Mouse (Mus musculus) monocyte, adult 5-6 weeks (primary cell): ENCODE data around the gene Morn1. TPM values are rescaled to one million over a fixed set of nuclear protein-coding genes. Genes with fewer than 3 reads are reported as not detected.
"Not testable (repeated sequence)": the region's sequence is repeated elsewhere in the genome, so short reads cannot be mapped to it uniquely, and the experiment has no call there.

Source experiments
- ATAC-seq: fragments of 153-309, 156-312 bp; replicated peaks from 2 replicates; pipeline ENCODE4 v1.8.0; 2017; ENCODE audit warnings: mild to moderate bottlenecking; ENCODE audit not compliant: low TSS enrichment, insufficient number of reproducible peaks, severe bottlenecking, poor library complexity, low FRiP score
- total RNA-seq: library from RNA; stranded (forward); fragments of 200-1000, 200-491, 200-594 nt; gene quantifications from 3 replicates; pipeline ENCODE4 v1.2.3, GENCODE M21; 2017

Morn1 gene
- total RNA-seq, 1 experiment from 2014 or later, result not detected

DNA sequence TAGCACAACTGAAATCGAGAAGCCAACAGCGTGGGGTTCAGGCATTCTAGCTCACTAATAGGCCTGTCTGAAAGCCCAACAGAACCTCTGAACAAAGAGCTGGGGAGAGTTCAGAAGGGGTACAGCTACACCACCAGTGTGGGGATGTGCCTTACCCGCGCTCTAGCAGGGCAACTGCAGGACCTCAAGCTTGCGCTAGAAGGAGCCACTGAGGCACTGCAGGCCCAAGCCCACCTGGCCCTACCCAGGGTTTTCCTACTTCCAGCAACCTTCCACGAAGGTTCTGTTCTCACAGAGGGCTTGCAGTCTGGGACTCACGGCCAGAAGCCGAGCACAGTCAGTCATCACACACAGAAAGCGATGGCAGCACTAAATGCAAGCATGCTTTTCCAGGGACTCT is 11.2 kb upstream of the Morn1 start:
- ATAC-seq, result no peak

DNA sequence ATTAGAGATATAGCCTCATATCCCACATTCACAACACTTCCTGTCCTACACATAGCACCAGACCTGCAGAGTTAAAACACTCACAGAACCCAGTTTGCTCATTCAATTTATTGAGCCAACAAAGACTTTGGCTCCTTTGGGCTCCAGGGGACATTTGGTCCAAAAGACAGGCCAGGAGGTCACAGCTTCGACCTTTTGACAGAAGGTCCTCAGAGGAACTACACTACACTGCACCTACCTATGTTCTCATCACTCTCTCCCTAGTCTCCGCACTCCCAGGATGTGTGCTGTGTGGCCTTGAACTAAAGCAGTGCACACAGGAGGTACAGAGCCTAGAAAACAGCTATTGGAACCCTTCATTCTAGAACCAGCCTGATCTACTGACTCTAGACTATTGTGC is 10.6 kb upstream of the Morn1 start:
- ATAC-seq, result no peak

DNA sequence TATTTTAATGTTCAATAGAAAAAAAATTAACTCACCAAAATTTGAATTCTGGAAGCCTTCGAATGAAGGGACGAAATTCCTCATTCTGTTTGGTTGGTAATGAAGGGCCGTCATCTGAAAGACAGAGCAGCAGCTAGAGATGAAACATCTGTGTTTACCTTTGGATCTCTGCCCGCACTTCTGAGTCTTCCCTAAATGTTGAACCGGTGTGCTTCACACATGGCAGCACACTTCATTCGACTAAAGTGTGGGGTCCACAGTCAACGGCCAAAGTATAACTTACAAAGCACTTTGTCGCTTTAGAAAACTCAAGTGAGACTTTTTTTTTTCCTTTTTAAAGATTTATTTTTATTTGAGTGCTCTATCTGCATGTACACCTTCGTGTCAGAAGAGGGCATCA is 9.7 kb upstream of the Morn1 start:
- ATAC-seq, result no peak

DNA sequence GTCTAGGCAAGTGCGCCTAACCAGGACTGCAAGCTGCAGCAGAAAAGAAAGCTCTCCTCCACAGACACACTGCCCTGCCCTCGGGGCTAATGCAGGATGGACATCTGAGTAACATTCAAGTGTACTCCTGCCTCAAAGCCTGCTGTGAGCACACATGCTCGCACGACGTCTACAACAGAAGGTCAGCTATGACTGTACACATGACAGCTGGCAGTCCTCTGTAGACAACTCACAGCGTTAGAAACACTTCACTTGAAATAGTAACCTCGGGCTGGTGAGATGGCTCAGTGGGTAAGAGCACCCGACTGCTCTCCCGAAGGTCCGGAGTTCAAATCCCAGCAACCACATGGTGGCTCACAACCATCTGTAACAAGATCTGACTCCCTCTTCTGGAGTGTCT is 7.6 kb upstream of the Morn1 start:
- ATAC-seq, result not testable (repeated sequence)

DNA sequence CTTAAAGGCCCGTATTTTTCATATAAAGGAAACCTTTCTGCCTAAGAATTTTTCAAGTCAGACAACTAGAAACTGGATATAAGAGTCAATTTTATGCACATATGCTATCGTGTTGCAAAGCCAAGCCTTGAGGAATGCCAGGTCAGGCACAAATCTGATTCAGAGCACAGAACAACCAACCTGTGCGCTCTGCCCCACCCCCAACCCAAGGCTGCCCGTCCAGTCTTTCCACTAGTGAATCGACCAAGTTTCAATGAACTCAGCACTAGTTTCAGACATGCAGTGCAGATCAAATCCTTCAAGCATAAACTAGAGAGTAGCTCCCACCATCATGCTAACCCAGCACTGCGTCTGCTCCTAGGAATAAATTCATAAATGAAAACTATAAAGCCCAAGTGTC is 6.7 kb upstream of the Morn1 start:
- ATAC-seq, result no peak

DNA sequence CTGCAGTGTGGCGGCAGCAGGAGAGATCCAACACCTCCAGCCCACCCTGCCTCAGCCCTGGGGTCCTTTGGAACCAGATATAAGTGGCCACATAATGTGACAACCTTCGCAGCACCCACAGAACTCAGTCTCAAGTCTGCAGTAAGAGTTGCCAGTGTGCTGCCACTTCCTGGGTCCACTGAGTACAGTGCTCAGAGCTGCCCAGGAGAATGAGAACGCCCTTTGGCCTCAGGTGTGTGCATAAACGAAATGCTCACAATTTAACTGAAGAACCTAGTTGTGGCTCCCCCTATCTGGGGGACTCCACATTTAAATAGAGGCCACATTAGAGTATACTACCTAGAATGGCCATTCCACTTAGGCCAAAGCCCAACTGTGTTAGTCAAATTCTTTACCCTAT is 2.8 kb upstream of the Morn1 start:
- ATAC-seq, result no peak

DNA sequence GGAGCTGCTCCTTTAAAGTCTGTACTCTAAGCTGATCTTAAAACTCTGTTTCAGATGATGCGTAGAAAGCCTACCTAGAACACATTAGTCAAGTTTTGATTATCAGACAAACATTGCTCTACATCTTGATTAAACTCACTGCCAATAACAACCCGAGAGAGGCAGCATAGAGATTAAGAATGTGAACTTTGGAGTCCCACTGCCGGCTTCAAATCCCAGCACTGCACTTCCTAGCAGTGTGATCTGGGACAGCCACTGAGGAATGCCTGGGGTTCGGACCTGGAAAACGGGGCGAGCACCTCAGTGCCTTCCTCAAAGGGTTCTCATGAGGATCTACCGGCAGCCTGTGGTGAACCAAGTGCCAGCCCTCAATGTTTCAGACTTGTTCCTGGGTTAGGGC is 2.0 kb upstream of the Morn1 start:
- no peak for ATAC-seq

DNA sequence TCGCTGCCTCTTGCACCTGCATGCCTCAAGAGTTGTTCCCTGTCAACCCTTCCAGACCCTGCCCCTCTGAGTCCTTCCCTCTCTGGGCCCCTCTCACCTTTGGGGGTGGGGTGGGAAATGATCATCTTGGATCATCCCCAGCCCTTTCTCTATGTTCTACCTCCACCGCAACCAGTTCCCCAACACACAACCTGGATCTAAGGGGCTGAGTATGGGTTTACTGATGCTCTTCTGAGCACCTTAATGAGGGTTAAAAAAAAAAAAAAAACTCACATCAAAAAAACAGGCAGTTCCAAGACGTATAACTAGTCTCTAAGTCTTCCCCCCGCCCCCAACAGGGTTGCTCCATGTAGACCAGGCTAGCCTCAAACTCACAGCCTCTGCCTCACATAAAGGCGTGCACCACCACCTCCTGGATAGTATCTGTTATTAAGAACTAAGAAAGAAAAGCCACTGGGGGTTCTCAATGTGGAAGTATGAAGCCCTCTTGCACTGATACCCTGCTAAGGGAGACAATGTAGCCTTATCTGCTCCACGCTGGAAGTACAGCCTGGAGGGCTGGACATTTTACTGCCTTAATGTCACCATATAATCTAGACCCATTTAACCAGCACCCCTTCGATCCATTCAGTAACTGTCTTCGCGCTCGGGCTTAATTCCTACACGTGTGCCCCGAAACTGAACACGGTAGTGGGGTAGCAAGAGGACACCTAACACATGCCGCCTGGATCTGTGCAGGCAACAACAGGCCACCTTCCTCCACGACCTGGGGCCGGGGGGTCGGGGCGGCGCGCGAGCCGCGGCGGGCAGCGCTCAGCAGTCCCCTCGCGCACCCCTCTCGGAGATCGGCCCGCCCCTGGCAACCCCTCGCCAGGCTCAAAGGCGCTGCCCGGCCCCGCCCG is 920 bp upstream of the Morn1 start:
- no peak for ATAC-seq

DNA sequence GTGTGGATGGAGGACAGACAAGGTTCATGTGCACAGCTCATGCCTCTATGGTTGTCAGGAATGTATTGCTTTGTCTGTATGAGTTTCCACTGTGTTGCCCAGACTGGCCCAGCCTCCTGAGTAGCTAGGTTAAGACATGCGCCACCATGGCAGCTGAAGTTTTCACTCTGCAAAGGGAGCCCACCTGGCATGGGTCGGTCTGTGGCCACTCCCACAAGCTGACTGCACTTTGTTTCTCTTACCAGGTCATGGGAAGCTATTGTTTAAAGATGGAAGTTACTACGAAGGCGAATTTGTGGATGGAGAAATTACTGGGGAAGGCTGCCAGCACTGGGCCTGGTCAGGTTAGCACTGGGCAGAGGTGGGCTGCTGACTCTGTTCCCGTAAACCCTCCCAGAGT is 2.9 kb downstream of the Morn1 start:
- no peak for ATAC-seq

DNA sequence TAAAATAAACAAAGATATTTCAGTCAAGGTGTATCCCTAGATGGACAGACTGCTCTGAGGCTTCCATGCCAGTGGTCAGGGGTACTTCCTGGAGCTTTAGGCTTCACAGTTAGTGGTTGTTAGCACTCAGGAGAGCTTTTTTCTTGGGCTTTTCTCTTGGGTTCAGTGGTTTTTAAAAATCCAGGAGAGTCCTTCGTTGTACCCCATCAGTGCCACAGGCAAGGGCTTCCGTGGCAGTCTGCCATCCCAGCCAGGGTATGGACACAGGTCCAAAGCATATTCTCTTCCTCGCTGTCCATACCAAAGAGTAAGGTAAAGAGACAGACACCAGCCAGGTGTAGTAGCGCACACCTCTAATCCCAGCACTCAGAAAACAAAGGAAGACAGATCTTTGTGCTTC is 3.8 kb downstream of the Morn1 start:
- no peak for ATAC-seq

DNA sequence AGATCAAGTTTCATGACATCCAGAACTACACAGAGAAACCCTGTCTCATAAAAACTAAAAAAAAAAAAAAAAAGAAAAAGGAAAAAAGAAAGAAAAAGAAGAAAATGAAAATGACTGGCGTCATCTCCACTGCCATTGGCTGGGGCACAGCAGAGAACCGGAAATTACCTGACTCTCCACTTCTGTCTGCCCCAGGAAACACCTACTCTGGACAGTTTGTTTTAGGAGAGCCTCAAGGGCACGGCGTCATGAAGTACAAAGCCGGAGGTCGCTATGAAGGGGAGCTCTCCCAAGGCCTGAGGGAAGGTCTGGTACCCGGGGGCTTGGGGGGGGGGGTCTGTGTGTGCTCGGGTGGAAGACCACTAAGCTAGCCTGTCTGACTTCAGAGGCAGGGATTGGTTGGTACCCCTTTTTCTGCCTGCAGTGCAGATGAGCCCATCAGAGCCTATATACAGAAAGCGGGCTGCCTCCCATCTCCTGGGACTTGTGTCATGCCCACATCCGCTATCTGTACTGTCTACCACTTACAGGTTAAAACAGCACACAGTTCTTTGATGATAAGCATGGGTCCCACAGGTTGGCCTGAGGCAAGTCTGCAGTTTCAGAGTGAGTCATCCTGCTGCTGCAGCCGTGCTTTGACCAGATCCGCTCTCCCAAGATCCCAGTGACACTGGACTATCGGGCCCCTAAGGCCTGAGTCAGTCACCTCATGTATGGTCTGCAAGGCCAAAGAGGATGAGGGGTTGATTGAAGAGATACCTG is 4.5 kb downstream of the Morn1 start:
- ATAC-seq, result no peak

DNA sequence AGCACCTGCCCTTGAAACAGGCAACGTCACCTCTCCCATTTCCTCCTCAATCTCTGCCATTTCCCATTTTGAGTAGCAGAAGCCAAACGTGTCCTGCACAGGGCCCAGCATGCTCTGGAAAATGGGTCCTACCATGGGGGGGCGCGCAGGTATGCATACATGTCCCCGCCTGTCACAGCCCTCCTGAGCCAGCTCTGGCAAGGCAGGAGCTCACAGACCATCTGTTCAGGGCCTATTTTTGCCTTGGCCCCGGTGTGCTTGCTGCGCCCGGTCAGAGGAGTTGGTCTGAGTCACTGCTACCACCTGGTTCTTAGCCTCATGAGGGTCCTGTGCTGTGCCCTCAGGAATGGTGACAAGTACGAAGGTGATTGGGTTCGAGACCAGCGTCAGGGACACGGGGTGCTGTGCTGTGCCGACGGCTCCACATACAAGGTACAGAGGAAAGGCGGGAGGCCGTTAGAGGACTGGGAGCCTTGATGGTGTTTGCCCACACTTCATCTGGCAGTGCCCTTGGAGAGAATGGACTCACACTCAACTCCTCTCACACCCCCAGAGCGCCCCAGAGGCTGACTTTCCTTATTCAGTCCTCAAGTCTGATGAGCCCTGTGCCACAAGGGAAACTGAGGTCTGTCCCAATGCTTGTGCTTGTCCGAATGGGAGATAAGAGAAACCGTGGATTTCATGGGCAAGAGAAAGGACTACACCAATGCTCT is 6.5 kb downstream of the Morn1 start:
- no peak for ATAC-seq

DNA sequence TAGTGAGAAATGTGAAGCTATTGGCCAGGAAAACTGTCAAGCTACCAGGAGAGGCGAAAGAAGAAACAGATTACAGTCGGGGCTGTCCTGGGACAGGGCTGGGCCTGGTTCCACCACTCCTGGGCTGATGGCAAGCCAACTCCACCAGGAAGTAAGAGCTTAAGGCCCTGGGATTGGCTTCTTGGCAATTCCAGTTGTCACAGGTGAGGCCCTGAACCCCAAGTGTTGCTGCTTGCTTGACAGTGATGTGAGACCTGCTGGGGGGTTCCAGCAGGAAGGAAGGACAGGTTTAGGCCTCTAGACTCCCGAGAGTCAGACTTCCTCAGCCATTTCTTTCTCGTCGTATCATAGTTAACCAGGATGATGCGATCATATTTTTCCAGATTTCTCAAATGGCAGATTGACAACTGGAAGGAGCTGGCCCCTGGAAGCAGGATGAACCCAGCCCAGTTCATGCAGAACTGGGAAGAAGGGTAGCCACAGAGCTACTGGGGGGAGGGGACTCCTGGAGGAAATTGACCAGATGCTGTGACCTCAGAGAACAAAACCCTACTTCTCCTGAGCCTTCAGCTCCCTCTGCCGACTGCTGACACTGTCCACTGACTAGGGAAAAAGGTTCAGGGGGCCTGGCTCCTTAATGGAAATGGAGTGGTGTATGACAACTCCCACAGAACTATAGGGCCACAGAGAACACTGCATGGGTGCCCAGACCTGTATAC is 7.2 kb downstream of the Morn1 start:
- ATAC-seq, result no peak

DNA sequence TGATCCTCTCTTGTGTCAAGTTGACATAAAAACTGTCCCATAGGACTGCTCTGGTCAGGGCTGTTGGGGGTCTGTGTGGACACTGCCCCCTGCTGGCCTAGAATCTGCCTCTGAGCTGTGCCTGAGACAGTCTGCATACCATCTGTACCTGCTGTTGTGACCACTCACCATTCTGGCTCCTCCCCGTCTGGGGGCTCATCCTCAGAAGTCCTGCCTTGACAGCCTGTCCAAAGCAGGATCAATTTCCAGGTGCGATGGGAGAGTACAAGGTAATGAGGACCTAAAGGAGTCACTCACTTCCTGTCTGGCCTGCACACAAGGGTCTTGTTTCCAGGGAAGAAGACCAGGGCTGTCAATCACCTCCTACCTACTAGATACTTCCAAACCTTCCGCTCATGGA is 8.2 kb downstream of the Morn1 start:
- ATAC-seq, result 0 out of 2 replicates have a peak, but pooled peaks have one; percentile 32

DNA sequence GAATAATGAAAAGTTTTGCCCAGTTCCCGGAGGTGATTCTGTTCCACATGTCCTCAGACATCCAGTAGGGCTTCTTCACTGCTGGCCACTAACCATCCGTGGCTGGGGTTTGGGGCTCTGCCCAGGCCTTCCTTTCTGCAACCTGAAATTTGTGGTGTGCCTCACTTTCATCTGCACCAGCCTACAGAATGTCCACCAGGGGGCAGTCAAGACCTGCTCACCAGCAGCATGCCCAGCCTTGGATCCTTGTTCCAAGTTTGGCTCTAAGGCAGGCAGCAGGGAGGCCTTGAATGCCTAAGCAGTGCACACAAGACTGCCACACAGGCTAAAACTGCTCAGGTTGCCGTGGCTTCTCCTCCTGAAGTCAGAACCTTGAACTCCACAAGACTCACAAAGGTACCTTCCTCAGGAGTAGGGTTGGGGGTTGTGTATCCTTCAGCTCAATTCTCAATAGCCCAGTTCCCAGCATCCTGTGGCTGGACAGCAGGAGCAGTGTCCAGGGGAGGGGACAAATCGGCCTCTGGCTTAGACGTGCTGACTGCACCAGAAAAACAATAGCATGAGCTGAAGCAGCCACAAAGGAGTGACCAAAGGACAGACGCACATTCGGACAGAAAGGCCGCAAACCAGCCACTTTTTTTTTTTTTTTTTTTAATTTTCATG is 9.0 kb downstream of the Morn1 start:
- peak; percentile 84 for ATAC-seq

DNA sequence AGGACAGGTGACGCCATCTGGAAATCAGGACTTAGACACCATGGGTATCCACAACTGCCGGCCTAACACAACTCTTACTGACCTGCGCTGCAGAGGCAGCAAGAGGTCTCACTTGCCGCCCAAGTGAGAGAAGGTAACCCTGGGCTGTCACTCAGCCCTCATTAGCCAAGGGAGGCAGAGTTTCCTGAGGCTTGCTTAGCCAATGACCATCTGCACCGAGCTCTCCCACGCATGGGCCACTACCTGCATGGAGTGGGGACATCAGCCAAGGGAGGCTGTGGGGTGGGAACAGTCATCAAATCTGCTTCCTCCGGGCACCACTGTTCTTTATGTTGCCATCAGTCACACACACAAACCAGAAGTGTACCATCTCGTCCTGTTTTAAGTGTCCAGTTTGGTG is 9.6 kb downstream of the Morn1 start:
- no peak for ATAC-seq

DNA sequence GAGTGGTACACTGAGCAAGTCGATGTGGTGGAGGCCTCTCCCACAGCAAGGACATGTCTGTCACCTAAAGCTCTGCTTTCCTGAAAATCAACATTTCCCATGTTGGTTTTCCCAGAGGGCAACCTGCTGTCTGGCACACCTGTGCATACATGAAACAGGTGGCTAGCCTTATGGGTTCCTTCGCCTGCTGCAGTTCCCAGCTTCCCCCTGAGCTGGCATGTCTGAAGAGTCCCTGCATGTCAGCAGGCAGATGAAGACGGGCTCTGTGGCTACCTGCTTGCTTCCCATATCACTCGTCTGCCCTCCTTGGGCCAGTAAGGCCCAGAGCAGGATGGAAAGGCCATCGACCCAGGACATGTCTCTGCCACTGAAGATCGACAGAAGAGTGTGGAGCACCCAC is 11.1 kb downstream of the Morn1 start:
- no peak for ATAC-seq

DNA sequence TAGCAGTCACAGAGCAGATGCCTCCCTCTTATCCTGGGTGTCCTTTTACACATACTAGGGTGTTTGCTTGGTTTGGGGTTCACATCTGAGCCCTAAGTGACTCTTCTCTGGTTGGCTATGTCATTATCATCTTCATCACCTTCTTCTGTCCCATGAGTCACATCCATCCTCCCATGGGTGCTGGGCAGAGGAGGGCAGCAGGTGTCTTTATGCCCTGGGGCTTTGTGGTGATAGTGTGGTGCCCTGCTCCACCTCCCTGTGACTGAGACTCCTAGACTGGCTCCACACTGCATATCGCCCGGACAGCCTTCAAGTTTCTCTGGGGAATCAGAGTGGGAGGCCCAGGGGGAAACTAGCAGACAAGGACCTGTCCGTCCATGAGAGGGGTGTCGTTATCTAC is 12.2 kb downstream of the Morn1 start:
- ATAC-seq, result no peak
